Mouse (Mus musculus): ENCODE measurements at regions not wholly inside any gene's neighbourhood (a gene's known extent, or its start where the extent isn't known, plus 50 kb on each side); places are given as distances from the start of the nearest gene placed in this dataset.

GRCm38 (mm10) chr13:88014741-88015140 lies 806.5 kb upstream of the Edil3 start:
- DNase-seq (ENCODE audit: low spot score in 2 of 2): no peak

DNA sequence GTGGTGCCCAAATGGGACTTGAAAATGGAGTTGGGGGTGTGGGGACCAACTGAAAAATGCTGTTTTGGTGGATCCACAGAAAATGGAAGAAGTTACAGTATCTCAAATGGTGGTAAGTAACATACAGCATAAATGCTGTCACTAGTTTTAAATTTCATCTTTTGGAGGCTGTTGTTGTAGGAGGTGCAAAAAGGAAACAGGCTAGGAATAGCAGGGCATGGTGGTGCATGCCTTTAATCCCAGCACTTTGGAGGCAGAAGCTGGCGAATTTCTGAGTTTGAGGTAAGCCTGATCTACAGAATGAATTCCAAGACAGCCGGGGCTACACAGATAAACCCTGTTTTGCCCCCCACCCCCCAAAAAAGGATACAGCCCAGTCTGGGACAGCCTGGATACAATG lies 794.8 kb upstream of the Edil3 start:
- DNase-seq (ENCODE audit: low spot score in 2 of 2): peak in 1 of 2 experiments; percentile 22

Data from left cerebral cortex, adult 18-20 months (tissue).